Mouse (Mus musculus) heart, postnatal 0 days (tissue): ENCODE results near the gene Adamtsl4. TPM values are rescaled to one million over a fixed set of nuclear protein-coding genes. Genes with fewer than 3 reads are reported as not detected.

Experiments used
- ATAC-seq: fragments of 200-750 bp; cut with Nextera tagmentation; 2 replicates; pipeline ENCODE4 v1.8.0; 2017; ENCODE audit warnings: low read depth, moderate number of reproducible peaks, moderate library complexity; ENCODE audit not compliant: insufficient read depth
- DNase-seq: peaks from one replicate; pipeline ENCODE4 v3.0.0-alpha.2; 2016; ENCODE audit warnings: low spot score
- H3K27ac ChIP-seq: fragments of 300-500 bp; sonication (generic); 2 replicates; pipeline ENCODE4 v1.5.1; 2014; ENCODE audit warnings: low read depth, mild to moderate bottlenecking
- H3K27me3 ChIP-seq: fragments of 300-500 bp; sonication (generic); 2 replicates; pipeline ENCODE4 v1.6.1; 2014; ENCODE audit warnings: low read length, mixed read lengths; ENCODE audit not compliant: control insufficient read depth, insufficient read depth
- H3K36me3 ChIP-seq: fragments of 300-500 bp; sonication (generic); replicated peaks from 2 replicates; pipeline ENCODE4 v1.6.1; 2014; ENCODE audit warnings: low read length, mixed read lengths; ENCODE audit not compliant: control insufficient read depth, insufficient read depth
- H3K4me1 ChIP-seq: fragments of 300-500 bp; sonication (generic); 2 replicates; pipeline ENCODE4 v1.6.1; 2014; ENCODE audit warnings: antibody characterized with exemption; ENCODE audit not compliant: control insufficient read depth, insufficient read depth
- H3K4me2 ChIP-seq: fragments of 300-500 bp; sonication (generic); 2 replicates; pipeline ENCODE4 v1.6.1; 2014; ENCODE audit warnings: low read depth, mild to moderate bottlenecking, low read length, moderate library complexity
- H3K4me3 ChIP-seq: fragments of 300-500 bp; sonication (generic); 2 replicates; pipeline ENCODE4 v1.5.1; 2014; ENCODE audit warnings: low read depth, low read length
- H3K9ac ChIP-seq: fragments of 300-500 bp; sonication (generic); replicated peaks from 2 replicates; pipeline ENCODE4 v1.6.1; 2014; ENCODE audit warnings: low read depth, low read length, mixed read lengths
- H3K9me3 ChIP-seq: fragments of 300-500 bp; sonication (generic); replicated peaks from 2 replicates; pipeline ENCODE4 v1.6.1; 2016; ENCODE audit warnings: low read length; ENCODE audit not compliant: control insufficient read depth
- CTCF ChIP-seq: IDR thresholded peaks from 2 replicates; pipeline ENCODE4 v1.5.1; 2016; ENCODE audit warnings: antibody characterized with exemption, control low read depth, low read depth
- EP300 ChIP-seq: IDR thresholded peaks from 2 replicates; pipeline ENCODE4 v1.6.1; 2016; ENCODE audit warnings: antibody characterized with exemption, low read depth
- WGBS: fragments of 180-500 bp; shearing (Covaris S2); extraction: QIAGEN DNeasy Blood & Tissue Kit; methylation state at CpG from one replicate; pipeline ENCODE4 v1.1.7; 2014; 5-methylcytosine and 5-hydroxymethylcytosine counted together
- polyA plus RNA-seq: library from polyadenylated mRNA; unstranded; fragments of >200 nt; fragmentation: Nextera tagmentation; extraction: Ambion mirVana; gene quantifications from 2 replicates; pipeline ENCODE4 v1.2.1, GENCODE M21; 2015
- total RNA-seq: library from RNA; depleted of rRNA; stranded (reverse); fragments of >200 nt; gene quantifications from 2 replicates; pipeline ENCODE4 v1.2.3, GENCODE M21; 2014; ENCODE audit warnings: low replicate concordance

Gene Adamtsl4
- total and polyA plus RNA-seq, 2 experiments from 2014 or later = 7.5 to 20.2 TPM

- H3K9me3 ChIP-seq = no peaks in the 10 kb centered on the region
- H3K4me2 ChIP-seq = no peak overlapping the region
- TF ChIP-seq EP300 (no peak), CTCF (no peak)
- no peak overlapping the region for H3K4me3 ChIP-seq
- peak overlapping the region; percentile 100 for H3K27ac ChIP-seq
- ATAC-seq = no peak
- H3K27me3 ChIP-seq = no peaks in the 10 kb centered on the region
- WGBS = 84% methylated on average over 3 of the region's 3 CpGs
- no peak overlapping the region for H3K9ac ChIP-seq
- DNase-seq = no peak
- H3K4me1 ChIP-seq = peaks cover 67% of the 10 kb centered on the region
- H3K36me3 ChIP-seq = peaks cover 22% of the 10 kb centered on the region
Measured at GRCm38 (mm10) chr3:95669309-95669665, 18.4 kb downstream of the Adamtsl4 start.

- Histone ChIP-seq H3K4me2 (no peak overlapping the region), H3K9ac (no peak overlapping the region), H3K4me3 (no peak overlapping the region), H3K4me1 (peaks cover 69% of the 10 kb centered on the region), H3K27me3 (no peaks in the 10 kb centered on the region), H3K9me3 (no peaks in the 10 kb centered on the region), H3K27ac (peak overlapping the region; percentile 100), H3K36me3 (peaks cover 27% of the 10 kb centered on the region)
- 75% methylated on average over 7 of the region's 7 CpGs for WGBS
- no peak for ATAC-seq
- TF ChIP-seq EP300 (no peak), CTCF (no peak)
- no peak for DNase-seq
Measured at GRCm38 (mm10) chr3:95668589-95669308, 19.0 kb downstream of the Adamtsl4 start.

- H3K27me3 ChIP-seq = no peaks in the 10 kb centered on the region
- ATAC-seq = peak; percentile 81
- peak; percentile 93 for DNase-seq
- H3K27ac ChIP-seq = peak overlapping the region; percentile 100
- H3K36me3 ChIP-seq = peaks cover 34% of the 10 kb centered on the region
- no peaks in the 10 kb centered on the region for H3K9me3 ChIP-seq
- H3K4me3 ChIP-seq = no peak overlapping the region
- no peak for TF ChIP-seq CTCF
- peak; percentile 61; the same call in 1 of the 2 replicates for TF ChIP-seq EP300
- H3K4me2 ChIP-seq = peak overlapping the region; percentile 21; the same call in 1 of the 2 replicates
- H3K9ac ChIP-seq = peak overlapping the region; percentile 48
- H3K4me1 ChIP-seq = peaks cover 69% of the 10 kb centered on the region
- 5% methylated on average over 7 of the region's 7 CpGs for WGBS
Measured at GRCm38 (mm10) chr3:95668026-95668425, 19.7 kb downstream of the Adamtsl4 start.

- Histone ChIP-seq H3K4me2 (peak overlapping the region; percentile 21; the same call in 1 of the 2 replicates), H3K27ac (peak overlapping the region; percentile 100), H3K4me3 (no peak overlapping the region), H3K4me1 (peaks cover 69% of the 10 kb centered on the region), H3K9ac (peak overlapping the region; percentile 48), H3K9me3 (no peaks in the 10 kb centered on the region), H3K27me3 (no peaks in the 10 kb centered on the region), H3K36me3 (peaks cover 39% of the 10 kb centered on the region)
- ATAC-seq (no peak; the same call in 1 of the 2 replicates), DNase-seq (no peak)
- TF ChIP-seq EP300 = no peak
- TF ChIP-seq CTCF = no peak
- WGBS = 25% methylated on average over 4 of the region's 4 CpGs
Measured at GRCm38 (mm10) chr3:95667521-95667920, 20.2 kb downstream of the Adamtsl4 start.

- Histone ChIP-seq H3K27me3 (no peaks in the 10 kb centered on the region), H3K9me3 (no peaks in the 10 kb centered on the region), H3K4me2 (peak overlapping the region; percentile 36), H3K4me3 (no peak overlapping the region), H3K36me3 (peaks cover 47% of the 10 kb centered on the region), H3K9ac (no peak overlapping the region; the same call in 1 of the 2 replicates), H3K4me1 (peaks cover 62% of the 10 kb centered on the region), H3K27ac (peak overlapping the region; percentile 100)
- WGBS = 11% methylated on average over 6 of the region's 6 CpGs
- peak; percentile 57 for ATAC-seq
- peak; percentile 83 for TF ChIP-seq EP300
- TF ChIP-seq CTCF = no peak
- peak; percentile 90 for DNase-seq
Measured at GRCm38 (mm10) chr3:95666124-95666844, 21.4 kb downstream of the Adamtsl4 start.
